Mouse (Mus musculus): Measurements from ENCODE around the gene Gas7.

DNA sequence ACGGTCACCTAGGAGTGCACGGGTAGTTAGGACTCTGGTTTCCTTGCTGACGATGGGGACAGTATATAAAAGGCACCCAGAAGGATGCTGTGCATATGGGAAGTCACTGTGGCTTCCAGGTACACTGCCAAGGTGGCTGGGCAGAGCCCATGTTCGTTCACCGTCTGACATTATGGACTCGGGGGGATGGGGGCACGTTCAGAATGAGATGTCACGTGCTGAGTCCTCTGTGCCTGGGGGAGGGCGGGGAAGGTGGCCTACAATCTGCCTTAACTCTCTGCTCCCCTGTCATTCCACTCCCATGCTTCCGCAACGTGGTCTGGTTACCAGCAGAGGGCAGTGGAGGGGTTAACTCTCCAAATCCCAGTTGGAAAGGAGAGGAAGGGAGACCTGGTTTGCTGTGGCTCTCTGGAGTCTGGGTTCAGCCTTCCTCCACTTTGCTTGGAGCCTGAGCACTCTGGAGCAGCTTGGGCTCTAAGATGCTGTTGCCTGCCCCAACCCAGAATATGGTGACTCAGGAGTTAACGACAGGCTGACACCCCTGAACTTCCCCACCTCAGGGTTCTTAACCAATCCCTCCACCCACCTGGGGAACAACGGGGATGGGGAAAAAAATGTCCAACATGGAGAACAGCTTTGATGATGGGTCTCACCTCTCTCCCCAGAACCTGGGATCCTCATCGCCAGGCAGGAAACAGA lies 197.1 kb downstream of the Gas7 start:
- TF ChIP-seq CTCF (IDR thresholded peaks at IDR 0.05; ENCODE audit: low read depth) (peak; percentile 76), EP300 (IDR thresholded peaks at IDR 0.05; ENCODE audit: low read depth) (no peak)
